Mouse (Mus musculus): ENCODE measurements around the gene Ift74.

DNA sequence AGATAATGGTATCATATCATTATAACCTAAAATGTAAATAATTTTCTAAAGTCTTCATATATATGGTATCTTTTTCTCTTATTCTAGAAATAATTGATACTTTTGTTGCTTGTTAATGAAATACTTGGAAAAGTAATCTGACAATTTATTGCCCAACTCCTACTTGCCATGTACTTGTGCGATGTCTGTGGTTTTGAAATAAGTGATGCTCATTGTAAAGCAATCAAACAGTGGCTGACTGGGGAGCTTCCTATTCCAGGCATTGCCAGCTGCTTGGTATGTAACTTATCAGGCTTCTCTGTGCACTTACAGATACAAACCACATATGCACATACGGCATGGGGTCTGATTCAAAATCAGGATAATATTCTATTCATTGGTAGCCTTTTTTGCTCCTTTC is 5.8 kb downstream of the Ift74 start:
- TF ChIP-seq CTCF (IDR thresholded peaks at IDR 0.05; ENCODE audit: insufficient read depth, low read depth, low read length) (no peak), POLR2A (IDR thresholded peaks at IDR 0.05; ENCODE audit: insufficient read depth, low read depth, low read length) (no peak)
